Mouse (Mus musculus) bone marrow macrophage, adult 2 months (primary cell): Measurements from ENCODE around the gene Itga9. TPM values are rescaled to one million over a fixed set of nuclear protein-coding genes. Genes with fewer than 3 reads are reported as not detected.
A peak's percentile ranks its signal among the peaks of the same experiment; 100 is the strongest.

Source experiments
- H3K27ac ChIP-seq: 2 replicates; pipeline ENCODE4 v1.5.1; 2012; ENCODE audit warnings: low read depth, low read length; ENCODE audit not compliant: insufficient read depth
- H3K4me1 ChIP-seq: 2 replicates; pipeline ENCODE4 v1.6.1; 2012; ENCODE audit warnings: low read length; ENCODE audit not compliant: control insufficient read depth, insufficient read depth
- H3K4me3 ChIP-seq: 2 replicates; pipeline ENCODE4 v1.5.1; 2012; ENCODE audit warnings: mild to moderate bottlenecking, low read length, moderate library complexity; ENCODE audit not compliant: insufficient read depth
- CTCF ChIP-seq: IDR thresholded peaks from 2 replicates; pipeline ENCODE4 v1.5.1; 2012; ENCODE audit warnings: low read depth, mild to moderate bottlenecking, low read length, moderate library complexity
- POLR2A ChIP-seq: IDR thresholded peaks from 2 replicates; pipeline ENCODE4 v1.6.1; 2012; ENCODE audit warnings: mild to moderate bottlenecking, low read depth, low read length, borderline replicate concordance
- polyA plus RNA-seq: library from polyadenylated mRNA; stranded (reverse); fragments of >200 nt; gene quantifications from 2 replicates; pipeline ENCODE4 v1.2.4, GENCODE M21; 2012; ENCODE audit not compliant: missing spikeins, insufficient read depth, insufficient read length

Gene Itga9
- polyA plus RNA-seq, 1 experiment, result 5.3 TPM

GRCm38 (mm10) chr9:118890645-118891044 lies 284.2 kb downstream of the Itga9 start:
- no peaks in the 10 kb centered on the region for H3K4me1 ChIP-seq
- no peak for TF ChIP-seq CTCF
- TF ChIP-seq POLR2A, result no peak

GRCm38 (mm10) chr9:118891068-118891467 lies 284.6 kb downstream of the Itga9 start:
- no peak overlapping the region for H3K27ac ChIP-seq
- no peak for TF ChIP-seq POLR2A
- TF ChIP-seq CTCF, result no peak
- no peak overlapping the region for H3K4me3 ChIP-seq
- no peaks in the 10 kb centered on the region for H3K4me1 ChIP-seq

More at GRCm38 (mm10) chr9:118890645-118891044, 284.2 kb downstream of the Itga9 start:
- H3K4me3 ChIP-seq, result no peak overlapping the region
- no peak overlapping the region for H3K27ac ChIP-seq

- no peak overlapping the region for H3K27ac ChIP-seq
- TF ChIP-seq CTCF (no peak), POLR2A (no peak)
- no peak overlapping the region for H3K4me3 ChIP-seq
- H3K4me1 ChIP-seq, result no peaks in the 10 kb centered on the region
Measured at GRCm38 (mm10) chr9:118891593-118891992, 285.1 kb downstream of the Itga9 start.

- Histone ChIP-seq H3K4me3 (no peak overlapping the region), H3K27ac (no peak overlapping the region), H3K4me1 (no peaks in the 10 kb centered on the region)
- no peak for TF ChIP-seq POLR2A
Measured at GRCm38 (mm10) chr9:118895101-118895500, 288.6 kb downstream of the Itga9 start.

- TF ChIP-seq CTCF, result no peak
- TF ChIP-seq POLR2A, result no peak
- Histone ChIP-seq H3K4me1 (no peaks in the 10 kb centered on the region), H3K4me3 (no peak overlapping the region)
Measured at GRCm38 (mm10) chr9:118900677-118901076, 294.2 kb downstream of the Itga9 start.

GRCm38 (mm10) chr9:118901917-118902316 lies 295.4 kb downstream of the Itga9 start:
- no peak for TF ChIP-seq POLR2A
- TF ChIP-seq CTCF, result no peak
- H3K27ac ChIP-seq, result no peak overlapping the region

More at GRCm38 (mm10) chr9:118900677-118901076, 294.2 kb downstream of the Itga9 start:
- H3K27ac ChIP-seq, result no peak overlapping the region

GRCm38 (mm10) chr9:118907934-118908620 lies 301.6 kb downstream of the Itga9 start:
- H3K27ac ChIP-seq, result no peak overlapping the region
- H3K4me3 ChIP-seq, result no peak overlapping the region
- peak; percentile 98 for TF ChIP-seq CTCF
- no peak for TF ChIP-seq POLR2A
- H3K4me1 ChIP-seq, result peaks cover 4% of the 10 kb centered on the region

More at GRCm38 (mm10) chr9:118901917-118902316, 295.4 kb downstream of the Itga9 start:
- Histone ChIP-seq H3K4me1 (no peaks in the 10 kb centered on the region), H3K4me3 (no peak overlapping the region)

GRCm38 (mm10) chr9:118913048-118913447 lies 306.6 kb downstream of the Itga9 start:
- Histone ChIP-seq H3K4me1 (peaks cover 9% of the 10 kb centered on the region), H3K27ac (peak overlapping the region; percentile 66), H3K4me3 (no peak overlapping the region)
- TF ChIP-seq POLR2A (no peak), CTCF (no peak)

GRCm38 (mm10) chr9:118913613-118914012 lies 307.1 kb downstream of the Itga9 start:
- Histone ChIP-seq H3K27ac (peak overlapping the region; percentile 66), H3K4me1 (peaks cover 11% of the 10 kb centered on the region), H3K4me3 (no peak overlapping the region)
- no peak for TF ChIP-seq CTCF
- TF ChIP-seq POLR2A, result no peak

GRCm38 (mm10) chr9:118914589-118914988 lies 308.1 kb downstream of the Itga9 start:
- Histone ChIP-seq H3K27ac (no peak overlapping the region), H3K4me3 (no peak overlapping the region), H3K4me1 (peaks cover 14% of the 10 kb centered on the region)
- TF ChIP-seq CTCF (no peak), POLR2A (no peak)
